Mouse (Mus musculus) limb, embryonic 10.5 days (tissue): ENCODE results near the gene Gm28374. TPM values are rescaled to one million over a fixed set of nuclear protein-coding genes. Genes with fewer than 3 reads are reported as not detected.

Experiments
- DNase-seq: peaks from one replicate; pipeline ENCODE4 v3.0.0-alpha.2; 2017; ENCODE audit warnings: low spot score
- H3K27ac ChIP-seq: fragments of 300-500 bp; sonication (generic); 2 replicates; pipeline ENCODE4 v1.5.1; 2016; ENCODE audit warnings: mild to moderate bottlenecking
- H3K27me3 ChIP-seq: fragments of 300-500 bp; sonication (generic); 2 replicates; pipeline ENCODE4 v1.6.1; 2016; ENCODE audit warnings: low read depth, mild to moderate bottlenecking; ENCODE audit not compliant: poor library complexity, severe bottlenecking
- H3K36me3 ChIP-seq: fragments of 300-500 bp; sonication (generic); 2 replicates; pipeline ENCODE4 v1.6.1; 2016; ENCODE audit warnings: mild to moderate bottlenecking, moderate library complexity
- H3K4me1 ChIP-seq: fragments of 300-500 bp; sonication (generic); 2 replicates; pipeline ENCODE4 v1.6.1; 2016
- H3K4me3 ChIP-seq: fragments of 300-500 bp; sonication (generic); 2 replicates; pipeline ENCODE4 v1.5.1; 2016; ENCODE audit warnings: mild to moderate bottlenecking, moderate library complexity
- H3K9me3 ChIP-seq: fragments of 300-500 bp; sonication (generic); replicated peaks from 2 replicates; pipeline ENCODE4 v1.6.1; 2016; ENCODE audit warnings: mild to moderate bottlenecking
- WGBS: fragments of 180-500 bp; shearing (Covaris S2); methylation state at CpG from one replicate; pipeline ENCODE4 v1.1.7; 2016; 5-methylcytosine and 5-hydroxymethylcytosine counted together
- polyA plus RNA-seq: library from polyadenylated mRNA; unstranded; fragments of >200 nt; fragmentation: Nextera tagmentation; extraction: Ambion mirVana; gene quantifications from 2 replicates; pipeline ENCODE4 v1.2.1, GENCODE M21; 2016

The Gm28374 gene
- polyA plus RNA-seq, 1 experiment from 2014 or later: 1.6 TPM

GRCm38 (mm10) chr19:6076564-6077393 lies 5.3 kb downstream of the Gm28374 start, which contains the start of gene Vps51:
TSS of gene Vps51 (minus strand) at chr19:6077231.
- Histone ChIP-seq H3K9me3 (no peaks in the 10 kb centered on the region), H3K27me3 (no peaks in the 10 kb centered on the region), H3K4me1 (peaks cover 13% of the 10 kb centered on the region), H3K4me3 (peak within 1 kb of the TSS; percentile 78), H3K27ac (peak within 1 kb of the TSS; percentile 92), H3K36me3 (peaks cover 54% of the 10 kb centered on the region)
- 1% methylated on average over 33 of the region's 33 CpGs for WGBS
- peak; percentile 83 for DNase-seq

- Histone ChIP-seq H3K4me1 (peaks cover 13% of the 10 kb centered on the region), H3K9me3 (no peaks in the 10 kb centered on the region), H3K36me3 (peaks cover 58% of the 10 kb centered on the region), H3K27ac (no peak overlapping the region), H3K27me3 (no peaks in the 10 kb centered on the region), H3K4me3 (no peak overlapping the region)
- 94% methylated on average over 5 of the region's 5 CpGs for WGBS
- DNase-seq: no peak
Measured at GRCm38 (mm10) chr19:6073889-6074288, 8.2 kb downstream of the Gm28374 start.

- peaks cover 63% of the 10 kb centered on the region for H3K36me3 ChIP-seq
Measured at GRCm38 (mm10) chr19:6071261-6071660, 10.8 kb downstream of the Gm28374 start.

GRCm38 (mm10) chr19:6070571-6071250 lies 11.3 kb downstream of the Gm28374 start:
- peaks cover 28% of the 10 kb centered on the region for H3K4me1 ChIP-seq
- H3K27me3 ChIP-seq: no peaks in the 10 kb centered on the region
- H3K36me3 ChIP-seq: peaks cover 63% of the 10 kb centered on the region
- H3K9me3 ChIP-seq: no peaks in the 10 kb centered on the region
- 88% methylated on average over 31 of the region's 31 CpGs for WGBS
- H3K27ac ChIP-seq: no peak overlapping the region
- H3K4me3 ChIP-seq: no peak overlapping the region
- DNase-seq: no peak

More at GRCm38 (mm10) chr19:6071261-6071660, 10.8 kb downstream of the Gm28374 start:
- H3K27me3 ChIP-seq: no peaks in the 10 kb centered on the region
- H3K4me3 ChIP-seq: no peak overlapping the region
- H3K9me3 ChIP-seq: no peaks in the 10 kb centered on the region
- WGBS: 92% methylated on average over 19 of the region's 19 CpGs
- peaks cover 28% of the 10 kb centered on the region for H3K4me1 ChIP-seq
- no peak for DNase-seq
- no peak overlapping the region for H3K27ac ChIP-seq

- 88% methylated on average over 10 of the region's 10 CpGs for WGBS
- Histone ChIP-seq H3K4me1 (peaks cover 28% of the 10 kb centered on the region), H3K36me3 (peaks cover 58% of the 10 kb centered on the region)
Measured at GRCm38 (mm10) chr19:6069851-6070250, 12.2 kb downstream of the Gm28374 start.

GRCm38 (mm10) chr19:6068951-6069350 lies 13.1 kb downstream of the Gm28374 start:
- Histone ChIP-seq H3K36me3 (peaks cover 51% of the 10 kb centered on the region), H3K27ac (no peak overlapping the region), H3K9me3 (no peaks in the 10 kb centered on the region), H3K27me3 (no peaks in the 10 kb centered on the region), H3K4me1 (peaks cover 28% of the 10 kb centered on the region), H3K4me3 (peak overlapping the region; percentile 69; the same call in 1 of the 2 replicates)
- 86% methylated on average over 4 of the region's 4 CpGs for WGBS
- no peak for DNase-seq

More at GRCm38 (mm10) chr19:6069851-6070250, 12.2 kb downstream of the Gm28374 start:
- DNase-seq: no peak
- no peaks in the 10 kb centered on the region for H3K9me3 ChIP-seq
- no peak overlapping the region for H3K27ac ChIP-seq
- no peak overlapping the region for H3K4me3 ChIP-seq
- H3K27me3 ChIP-seq: no peaks in the 10 kb centered on the region

GRCm38 (mm10) chr19:6067724-6068415 lies 14.2 kb downstream of the Gm28374 start, which contains the start of gene Tm7sf2:
TSS of gene Tm7sf2 (minus strand) at chr19:6068373.
- DNase-seq: peak; percentile 92
- peaks cover 49% of the 10 kb centered on the region for H3K36me3 ChIP-seq
- 10% methylated on average over 33 of the region's 33 CpGs for WGBS

GRCm38 (mm10) chr19:6067011-6067723 lies 14.9 kb downstream of the Gm28374 start:
- peak overlapping the region; percentile 85 for H3K27ac ChIP-seq
- H3K9me3 ChIP-seq: no peaks in the 10 kb centered on the region
- H3K4me3 ChIP-seq: peak overlapping the region; percentile 69
- WGBS: under 1% methylated on average over 30 of the region's 30 CpGs
- H3K36me3 ChIP-seq: peaks cover 48% of the 10 kb centered on the region
- DNase-seq: peak; percentile 92
- peaks cover 39% of the 10 kb centered on the region for H3K4me1 ChIP-seq
- H3K27me3 ChIP-seq: no peaks in the 10 kb centered on the region

More at GRCm38 (mm10) chr19:6067724-6068415, 14.2 kb downstream of the Gm28374 start, which contains the start of gene Tm7sf2:
- Histone ChIP-seq H3K4me1 (peaks cover 32% of the 10 kb centered on the region), H3K27ac (peak within 1 kb of the TSS; percentile 85), H3K9me3 (no peaks in the 10 kb centered on the region), H3K27me3 (no peaks in the 10 kb centered on the region), H3K4me3 (peak within 1 kb of the TSS; percentile 69)

- Histone ChIP-seq H3K27ac (peak overlapping the region; percentile 85), H3K4me1 (peaks cover 45% of the 10 kb centered on the region), H3K27me3 (no peaks in the 10 kb centered on the region), H3K4me3 (peak overlapping the region; percentile 69), H3K36me3 (peaks cover 47% of the 10 kb centered on the region), H3K9me3 (no peaks in the 10 kb centered on the region)
- WGBS: 41% methylated on average over 5 of the region's 5 CpGs
- no peak for DNase-seq
Measured at GRCm38 (mm10) chr19:6066571-6066970, 15.5 kb downstream of the Gm28374 start.

- Histone ChIP-seq H3K4me1 (peaks cover 54% of the 10 kb centered on the region), H3K27ac (no peak overlapping the region), H3K36me3 (peaks cover 34% of the 10 kb centered on the region), H3K9me3 (no peaks in the 10 kb centered on the region), H3K4me3 (peak overlapping the region; percentile 88), H3K27me3 (no peaks in the 10 kb centered on the region)
- WGBS: 97% methylated on average over 6 of the region's 6 CpGs
- no peak for DNase-seq
Measured at GRCm38 (mm10) chr19:6063081-6063480, 19.0 kb downstream of the Gm28374 start.

- Histone ChIP-seq H3K27me3 (no peaks in the 10 kb centered on the region), H3K27ac (peak overlapping the region; percentile 94), H3K9me3 (no peaks in the 10 kb centered on the region), H3K4me1 (peaks cover 47% of the 10 kb centered on the region), H3K4me3 (peak overlapping the region; percentile 88), H3K36me3 (peaks cover 34% of the 10 kb centered on the region)
- no peak for DNase-seq
- WGBS: 76% methylated on average over 5 of the region's 5 CpGs
Measured at GRCm38 (mm10) chr19:6062418-6062817, 19.6 kb downstream of the Gm28374 start.
